Mouse (Mus musculus) left cerebral cortex, adult 2 months (tissue): ENCODE data around the gene Cog1. TPM values are rescaled to one million over a fixed set of nuclear protein-coding genes. Genes with fewer than 3 reads are reported as not detected.
A peak's percentile ranks its signal among the peaks of the same experiment; 100 is the strongest.

ENCODE experiments used
- DNase-seq, 2 experiments: peaks; one replicate each; pipeline ENCODE4 v3.0.0; 2021 to 2022; ENCODE audit warnings: low spot score in 2 of 2, mixed read lengths in 1 of 2; ENCODE audit errors: extremely low spot score in 1 of 2
- H3K27ac ChIP-seq: fragments of 200-600 bp; 2 replicates; pipeline ENCODE4 v1.8.1; 2022
- H3K4me3 ChIP-seq: fragments of 200-600 bp; 2 replicates; pipeline ENCODE4 v1.8.1; 2022
- CTCF ChIP-seq: fragments of 200-600 bp; IDR thresholded peaks from 2 replicates; pipeline ENCODE4 v1.8.1; 2022; ENCODE audit warnings: antibody characterized with exemption, mild to moderate bottlenecking, moderate library complexity
- intact Hi-C: fragments of 180-260 bp; cut with DNase I; formaldehyde crosslinking; loops from one replicate; pipeline ENCODE4 v1.15.1; 2025
- total RNA-seq, 2 experiments: library from RNA; stranded (reverse); gene quantifications; 2 replicates each; pipeline ENCODE4 v1.2.3; 2021

Cog1 gene
- total RNA-seq, 2 experiments from 2014 or later = 50.3 to 52.3 TPM

GRCm38 (mm10) chr11:113617132-113617911 is 31.6 kb upstream of the Cog1 start:
- peak; percentile 67 for TF ChIP-seq CTCF
- intact Hi-C loops = loop anchor here (2.0 to 10.0 kb wide), 4 partner anchors 100 to 443 kb away; no protein-coding TSS in a partner anchor
- DNase-seq = peak; percentile 54 to 64
- no peak overlapping the region for H3K27ac ChIP-seq
- H3K4me3 ChIP-seq = no peak overlapping the region

GRCm38 (mm10) chr11:113618303-113618671 is 30.7 kb upstream of the Cog1 start:
- TF ChIP-seq CTCF = no peak
- H3K27ac ChIP-seq = no peak overlapping the region; the same call in 1 of the 2 replicates
- H3K4me3 ChIP-seq = peak overlapping the region; percentile 60
- DNase-seq = no peak
- intact Hi-C loops = loop anchor here (5.0 to 10.0 kb wide), 3 partner anchors 101 to 443 kb away; no protein-coding TSS in a partner anchor

- Histone ChIP-seq H3K4me3 (peak within 1 kb of the TSS; percentile 60), H3K27ac (peak within 1 kb of the TSS; percentile 80)
- intact Hi-C loops = loop anchor here (5.0 to 10.0 kb wide), 3 partner anchors 102 to 444 kb away; no protein-coding TSS in a partner anchor
- no peak for TF ChIP-seq CTCF
- peak; percentile 79 to 84 for DNase-seq
Measured at GRCm38 (mm10) chr11:113618672-113619419, 30.1 kb upstream of the Cog1 start, which contains the start of gene Sstr2. Gene Sstr2 (plus strand): TSS chr11:113619342.

GRCm38 (mm10) chr11:113619420-113620080 is 29.4 kb upstream of the Cog1 start:
- intact Hi-C loops = loop anchor here (5.0 to 10.0 kb wide), 3 partner anchors 102 to 445 kb away; no protein-coding TSS in a partner anchor
- no peak for DNase-seq
- Histone ChIP-seq H3K4me3 (peak overlapping the region; percentile 60), H3K27ac (peak overlapping the region; percentile 80)
- TF ChIP-seq CTCF = no peak

DNA sequence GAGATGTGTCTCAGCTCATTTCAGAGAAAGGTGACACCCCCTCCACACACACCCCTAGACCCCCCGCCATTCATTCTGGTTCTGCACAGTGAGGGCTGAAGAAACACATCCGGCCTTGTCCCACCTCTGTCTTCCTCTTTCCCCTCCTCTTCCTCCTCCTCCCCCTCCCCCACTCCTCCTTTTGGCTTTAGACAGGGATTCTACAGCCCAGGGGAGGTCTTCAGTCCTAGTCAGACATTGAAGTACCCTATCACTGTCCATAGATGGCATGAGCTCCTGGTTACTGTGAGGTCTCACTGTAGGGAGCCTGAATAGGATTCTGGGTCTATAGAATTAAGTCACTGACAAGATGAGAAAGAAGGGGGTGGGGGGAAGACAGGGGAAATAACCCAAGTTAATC is 28.0 kb upstream of the Cog1 start:
- TF ChIP-seq CTCF = no peak
- no peak overlapping the region for H3K27ac ChIP-seq
- intact Hi-C loops = no loop called here
- DNase-seq = no peak
- peak overlapping the region; percentile 28 for H3K4me3 ChIP-seq

GRCm38 (mm10) chr11:113622028-113622427 is 26.9 kb upstream of the Cog1 start:
- intact Hi-C loops = no loop called here
- TF ChIP-seq CTCF = no peak
- Histone ChIP-seq H3K4me3 (no peak overlapping the region), H3K27ac (no peak overlapping the region)
- DNase-seq = no peak

DNA sequence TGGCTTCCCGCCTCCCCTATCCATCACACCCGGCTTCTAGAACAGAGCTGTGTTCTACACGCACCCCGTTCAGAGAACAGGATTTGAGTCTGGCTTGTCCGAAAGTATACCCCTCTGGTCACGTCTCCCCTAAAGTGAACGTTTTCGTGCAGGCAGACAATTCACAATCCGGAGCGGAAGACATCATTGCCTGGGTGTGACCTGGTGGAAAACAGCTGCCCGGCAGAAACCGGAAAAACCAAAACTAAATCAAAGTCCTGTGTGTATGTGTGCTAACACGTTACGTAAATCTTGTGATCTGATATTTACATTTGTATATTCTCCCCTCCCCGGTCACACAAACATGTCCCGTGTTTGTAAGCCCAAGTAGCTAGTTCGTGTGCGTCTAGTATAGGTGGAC is 23.5 kb upstream of the Cog1 start:
- no peak for DNase-seq
- Histone ChIP-seq H3K27ac (no peak overlapping the region), H3K4me3 (no peak overlapping the region)
- intact Hi-C loops = no loop called here
- no peak for TF ChIP-seq CTCF

DNA sequence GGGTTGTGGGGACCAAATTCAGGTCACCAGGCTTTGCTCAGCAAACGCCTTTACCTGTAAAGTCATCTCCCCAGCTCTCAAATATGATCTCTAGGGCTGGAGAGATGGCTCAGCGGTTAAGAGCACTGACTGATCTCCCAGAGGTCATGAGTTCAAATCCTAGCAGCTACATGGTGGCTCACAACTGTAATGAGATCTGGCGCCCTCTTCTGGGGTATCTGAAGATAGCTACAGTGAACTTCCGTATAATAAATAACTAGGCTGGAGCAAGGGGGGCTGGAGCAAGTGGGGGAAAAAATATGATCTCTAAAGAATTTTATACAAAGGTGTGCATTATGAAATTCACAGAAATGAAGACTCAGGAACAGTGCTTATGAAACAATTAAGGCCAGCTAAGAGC is 21.2 kb upstream of the Cog1 start:
- intact Hi-C loops = no loop called here
- Histone ChIP-seq H3K4me3 (no peak overlapping the region), H3K27ac (no peak overlapping the region)
- peak; percentile 59 for TF ChIP-seq CTCF
- no peak for DNase-seq

- intact Hi-C loops = loop anchor here (5.0 kb wide), 1 partner anchor 453 kb away; no protein-coding TSS in a partner anchor
- Histone ChIP-seq H3K27ac (no peak overlapping the region), H3K4me3 (no peak overlapping the region)
- TF ChIP-seq CTCF = peak; percentile 62
- no peak for DNase-seq
Measured at GRCm38 (mm10) chr11:113630642-113631041, 18.3 kb upstream of the Cog1 start.

GRCm38 (mm10) chr11:113631302-113631701 is 17.7 kb upstream of the Cog1 start:
- DNase-seq = no peak
- intact Hi-C loops = loop anchor here (5.0 kb wide), 1 partner anchor 454 kb away; no protein-coding TSS in a partner anchor
- no peak overlapping the region for H3K4me3 ChIP-seq
- TF ChIP-seq CTCF = no peak
- no peak overlapping the region for H3K27ac ChIP-seq

GRCm38 (mm10) chr11:113631862-113632261 is 17.1 kb upstream of the Cog1 start:
- DNase-seq = no peak
- intact Hi-C loops = loop anchor here (5.0 kb wide), 1 partner anchor 455 kb away; no protein-coding TSS in a partner anchor
- Histone ChIP-seq H3K27ac (no peak overlapping the region), H3K4me3 (no peak overlapping the region)
- TF ChIP-seq CTCF = no peak
